Mouse (Mus musculus): Measurements from ENCODE around the gene Prdx2.

DNA sequence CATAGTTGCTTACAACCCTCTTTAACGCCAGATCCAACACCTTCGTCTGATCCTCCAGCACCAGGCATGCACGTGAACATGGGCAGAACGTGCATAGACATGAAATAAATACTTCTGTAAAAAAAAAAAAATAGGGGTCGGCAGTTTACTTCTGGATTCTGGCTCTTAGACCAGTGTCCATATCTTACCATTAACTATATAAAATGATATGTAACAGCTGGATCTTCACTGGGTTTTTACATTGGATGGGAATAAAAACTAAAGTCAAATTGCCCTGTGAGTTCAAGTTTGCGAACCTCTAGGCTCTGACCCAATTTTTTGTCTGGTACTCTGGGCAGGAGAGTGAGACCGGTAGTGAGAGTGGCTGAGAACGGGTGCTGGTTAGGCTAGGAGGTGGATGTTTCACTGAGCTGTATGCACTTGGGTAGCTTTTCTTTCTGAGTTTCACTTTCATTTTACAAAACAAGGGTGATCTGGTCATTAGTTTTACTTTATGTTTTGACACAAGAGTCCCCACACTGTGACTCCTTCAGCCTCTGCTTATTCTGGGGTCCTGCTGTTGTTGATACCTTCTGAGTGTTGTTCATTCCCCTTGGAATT, 5.3 kb downstream of the Prdx2 start:
- TF ChIP-seq EP300 (optimal IDR thresholded peaks at IDR 0.05): no peak
- no peak for TF ChIP-seq CTCF (IDR thresholded peaks at IDR 0.05; ENCODE audit: low read depth)

Measured in stomach, postnatal 0 days (tissue).